9 mouse cellular contexts compared by ENCODE assay signal in genomic region chr16:55863149-55863815, GRCm38 (mm10). TPM values are rescaled to one million over a fixed set of nuclear protein-coding genes. Genes with fewer than 3 reads are reported as not detected.
DNase-seq lines count a peak whose midpoint lies in the region; ATAC-seq lines count a peak whose summit lies in the region.
"Had no signal": no experiment of that assay in that cellular context is flagged by ENCODE, and none has a peak within 500 bp of the region (broad histone marks: within the 10 kb centered on the region; RNA-seq: fewer than 3 reads in every experiment).

No protein-coding gene starts in this region.

- no peaks in the 10 kb centered on the region for H3K9me3 ChIP-seq in forebrain, embryonic 15.5 days
- no peaks in the 10 kb centered on the region for H3K9me3 ChIP-seq in hindbrain, embryonic 15.5 days
- H3K9me3 ChIP-seq: limb, embryonic 15.5 days had no signal

- no peaks in the 10 kb centered on the region for H3K4me1 ChIP-seq in forebrain, embryonic 15.5 days
- no peaks in the 10 kb centered on the region for H3K4me1 ChIP-seq in hindbrain, embryonic 15.5 days (replicated peaks)
- H3K4me1 ChIP-seq: limb, embryonic 15.5 days had no signal

- DNase-seq in MN1 (ENCODE audit: low spot score): peak; percentile 80
- DNase-seq in layer of hippocampus, postnatal 36 days: peak; percentile 56 to 61
- peak; percentile 76 to 77 for DNase-seq in right cerebral cortex, adult 2 months (ENCODE audit: low spot score in 2 of 2)
- peak; percentile 37 to 74 for DNase-seq in urinary bladder, postnatal 4 days (ENCODE audit: low spot score in 2 of 2)

- H3K4me3 ChIP-seq in forebrain, embryonic 15.5 days: no peak overlapping the region
- H3K4me3 ChIP-seq in hindbrain, embryonic 15.5 days: no peak overlapping the region
- H3K4me3 ChIP-seq: limb, embryonic 15.5 days had no signal

- no peak overlapping the region for H3K27ac ChIP-seq in forebrain, embryonic 15.5 days (replicated peaks)
- no peak overlapping the region for H3K27ac ChIP-seq in hindbrain, embryonic 15.5 days (replicated peaks)
- H3K27ac ChIP-seq: limb, embryonic 15.5 days had no signal

- H3K27me3 ChIP-seq in forebrain, embryonic 15.5 days: no peaks in the 10 kb centered on the region
- no peaks in the 10 kb centered on the region for H3K27me3 ChIP-seq in hindbrain, embryonic 15.5 days
- H3K27me3 ChIP-seq: limb, embryonic 15.5 days had no signal

- H3K9ac ChIP-seq in forebrain, embryonic 15.5 days (replicated peaks): no peak overlapping the region
- no peak overlapping the region for H3K9ac ChIP-seq in hindbrain, embryonic 15.5 days
- H3K9ac ChIP-seq: limb, embryonic 15.5 days had no signal

- no peak overlapping the region for H3K4me2 ChIP-seq in forebrain, embryonic 15.5 days (replicated peaks)
- H3K4me2 ChIP-seq in hindbrain, embryonic 15.5 days: no peak overlapping the region
- H3K4me2 ChIP-seq: limb, embryonic 15.5 days had no signal

- ATAC-seq in cerebellum, adult (ENCODE audit: insufficient number of reproducible peaks, low FRiP score, low TSS enrichment): peak; percentile 68
- ATAC-seq in forebrain, embryonic 15.5 days (replicated peaks): 0 out of 2 replicates have a peak, but pooled peaks have one; percentile 42
- ATAC-seq in hindbrain, embryonic 15.5 days (ENCODE audit: low FRiP score, low read depth): peak; percentile 15; the same call in 1 of the 2 replicates
- ATAC-seq in megakaryocyte-erythroid progenitor cell, adult 5-6 weeks (replicated peaks; ENCODE audit: low FRiP score, low TSS enrichment, poor library complexity, severe bottlenecking): peak; percentile 92

- 24% methylated on average over 7 of the region's 7 CpGs for WGBS in forebrain, embryonic 15.5 days
- WGBS in hindbrain, embryonic 15.5 days: 29% methylated on average over 7 of the region's 7 CpGs

- H3K36me3 ChIP-seq in forebrain, embryonic 15.5 days: peaks cover 9% of the 10 kb centered on the region; the same call in 1 of the 2 replicates
- peaks cover 10% of the 10 kb centered on the region for H3K36me3 ChIP-seq in hindbrain, embryonic 15.5 days

RNA-seq across cellular contexts. Expression of gene Nfkbiz, which starts 24.6 kb away (rescaled TPM):
- polyA plus RNA-seq in forebrain, embryonic 15.5 days (2015; fragmentation: Nextera tagmentation; extraction: Ambion mirVana): 1.2 and 1.4 TPM in 2 replicates
- 1.7 and 1.8 TPM in 2 replicates for polyA plus RNA-seq in hindbrain, embryonic 15.5 days (2015; fragmentation: Nextera tagmentation; extraction: Ambion mirVana)
- 1 to 10 TPM; 6.1 to 6.5 TPM for total RNA-seq in layer of hippocampus, postnatal 36 days (2021)
- 3.5 and 4.9 TPM in 2 replicates for total RNA-seq in megakaryocyte-erythroid progenitor cell, adult 5-6 weeks (2014; fragmentation: Nextera tagmentation)
- total RNA-seq in megakaryocyte-erythroid progenitor cell, adult 5-6 weeks (2017): 6.1 and 9.4 TPM in 2 replicates

RNA-seq across cellular contexts. Expression of gene Nxpe3, which starts 31.8 kb away (rescaled TPM):
- 1.3 and 1.5 TPM in 2 replicates for polyA plus RNA-seq in forebrain, embryonic 15.5 days (2015; fragmentation: Nextera tagmentation; extraction: Ambion mirVana)
- 1.3 and 1.4 TPM in 2 replicates for polyA plus RNA-seq in hindbrain, embryonic 15.5 days (2015; fragmentation: Nextera tagmentation; extraction: Ambion mirVana)
- total RNA-seq in layer of hippocampus, postnatal 36 days (2021): 10 to 100 TPM; 11.7 to 12.0 TPM
- 4.5 and 5.4 TPM in 2 replicates for total RNA-seq in megakaryocyte-erythroid progenitor cell, adult 5-6 weeks (2014; fragmentation: Nextera tagmentation)
- total RNA-seq in megakaryocyte-erythroid progenitor cell, adult 5-6 weeks (2017): 6.1 and 7.2 TPM in 2 replicates

Comparison
In these comparisons a context has a peak if more than half of its experiments do, and no peak if none do; other contexts are left out.
1. ATAC-seq: peak in every context shown above with its lines; median percentile 92 in megakaryocyte-erythroid progenitor cell, adult 5-6 weeks; 68 in cerebellum, adult; 42 in forebrain, embryonic 15.5 days; 15 in hindbrain, embryonic 15.5 days.